Mouse (Mus musculus) thymus, adult 2 months (tissue): ENCODE data around the gene Haao. TPM values are rescaled to one million over a fixed set of nuclear protein-coding genes. Genes with fewer than 3 reads are reported as not detected.

ENCODE experiments used
- DNase-seq: peaks from one replicate; pipeline ENCODE4 v3.0.0; 2021
- H3K27ac ChIP-seq: fragments of 200-500 bp; 2 replicates; pipeline ENCODE4 v1.5.1; 2012; ENCODE audit warnings: low read length, control low read depth; ENCODE audit not compliant: control insufficient read depth, insufficient read depth
- H3K27me3 ChIP-seq: fragments of 200-500 bp; 2 replicates; pipeline ENCODE4 v1.6.1; 2012; ENCODE audit warnings: mild to moderate bottlenecking, low read length, moderate library complexity, mixed read lengths; ENCODE audit not compliant: control insufficient read depth, insufficient read depth
- H3K36me3 ChIP-seq: fragments of 200-500 bp; 2 replicates; pipeline ENCODE4 v1.6.1; 2012; ENCODE audit warnings: mild to moderate bottlenecking, low read length, moderate library complexity; ENCODE audit not compliant: control insufficient read depth, insufficient read depth
- H3K4me1 ChIP-seq: fragments of 200-500 bp; replicated peaks from 2 replicates; pipeline ENCODE4 v1.6.1; 2012; ENCODE audit warnings: low read length; ENCODE audit not compliant: control insufficient read depth, insufficient read depth
- H3K4me3 ChIP-seq: fragments of 200-500 bp; 2 replicates; pipeline ENCODE4 v1.5.1; 2012; ENCODE audit warnings: mild to moderate bottlenecking, low read length, control low read depth, moderate library complexity; ENCODE audit not compliant: control insufficient read depth, insufficient read depth
- CTCF ChIP-seq: fragments of 200-500 bp; IDR thresholded peaks from 2 replicates; pipeline ENCODE4 v1.5.1; 2012; ENCODE audit warnings: mild to moderate bottlenecking, control low read depth, low read length, moderate library complexity, borderline replicate concordance; ENCODE audit not compliant: control insufficient read depth, poor library complexity, insufficient read depth; ENCODE audit errors: extremely low read depth
- POLR2A ChIP-seq: fragments of 200-500 bp; IDR thresholded peaks from 2 replicates; pipeline ENCODE4 v1.6.1; 2012; ENCODE audit warnings: mild to moderate bottlenecking, low read length, control low read depth, moderate library complexity; ENCODE audit not compliant: control insufficient read depth, poor library complexity, insufficient read depth; ENCODE audit errors: extremely low read depth
- WGBS: fragments of 180-500 bp; shearing (Covaris S2); methylation state at CpG from one replicate; pipeline ENCODE4 v1.1.7; 2018; 5-methylcytosine and 5-hydroxymethylcytosine counted together
- polyA plus RNA-seq: library from polyadenylated mRNA; depleted of rRNA; stranded (reverse); fragments of >200 nt; gene quantifications from 2 replicates; pipeline ENCODE4 v1.2.3, GENCODE M21; 2012

The Haao gene
- polyA plus RNA-seq, 1 experiment: 10.4 TPM

GRCm38 (mm10) chr17:83881071-83881470 lies 33.3 kb upstream of the Haao start:
- H3K27me3 ChIP-seq: no peaks in the 10 kb centered on the region
- TF ChIP-seq POLR2A (no peak), CTCF (no peak)
- WGBS: 92% methylated on average over 3 of the region's 3 CpGs
- no peaks in the 10 kb centered on the region for H3K36me3 ChIP-seq
- DNase-seq: no peak
- H3K4me3 ChIP-seq: no peak overlapping the region
- H3K4me1 ChIP-seq: peaks cover 10% of the 10 kb centered on the region; the same call in 1 of the 2 replicates
- H3K27ac ChIP-seq: no peak overlapping the region

DNA sequence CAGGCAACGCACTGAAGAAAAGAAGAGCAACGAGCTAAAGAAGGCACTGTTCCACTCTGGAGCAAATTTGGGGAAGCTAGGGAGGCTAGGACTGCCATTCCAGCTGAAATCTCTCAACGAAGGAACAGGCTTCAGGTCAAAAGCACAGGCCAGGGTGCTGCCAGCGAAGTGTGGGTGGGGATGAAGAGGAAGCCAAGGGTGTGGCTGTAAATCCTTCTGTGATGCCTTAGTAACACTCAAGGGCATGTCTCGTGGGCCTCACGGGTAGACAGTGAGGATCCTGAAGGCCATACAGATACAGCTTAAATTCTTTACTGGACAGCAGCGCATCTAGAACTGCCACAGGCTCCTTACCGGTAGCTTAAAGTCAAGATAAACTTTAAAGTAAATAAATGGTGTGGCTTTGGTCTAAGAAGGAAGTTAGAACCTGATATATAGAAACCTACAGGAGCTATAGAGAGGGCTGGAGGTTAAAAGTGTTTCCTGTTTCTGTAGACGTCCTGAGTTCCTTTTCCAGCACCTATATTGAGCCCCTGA lies 32.5 kb upstream of the Haao start:
- Histone ChIP-seq H3K36me3 (no peaks in the 10 kb centered on the region), H3K4me1 (peaks cover 10% of the 10 kb centered on the region; the same call in 1 of the 2 replicates), H3K27me3 (no peaks in the 10 kb centered on the region), H3K27ac (no peak overlapping the region), H3K4me3 (no peak overlapping the region)
- DNase-seq: no peak
- TF ChIP-seq CTCF (no peak), POLR2A (no peak)
- WGBS: 44% methylated on average over 9 of the region's 9 CpGs

- H3K27ac ChIP-seq: no peak overlapping the region
- peaks cover 10% of the 10 kb centered on the region; the same call in 1 of the 2 replicates for H3K4me1 ChIP-seq
- H3K4me3 ChIP-seq: no peak overlapping the region
- TF ChIP-seq POLR2A (no peak), CTCF (no peak)
- H3K27me3 ChIP-seq: no peaks in the 10 kb centered on the region
- WGBS: 97% methylated on average over 6 of the region's 6 CpGs
- DNase-seq: no peak
- no peaks in the 10 kb centered on the region for H3K36me3 ChIP-seq
Measured at GRCm38 (mm10) chr17:83879631-83880030, 31.9 kb upstream of the Haao start.

DNA sequence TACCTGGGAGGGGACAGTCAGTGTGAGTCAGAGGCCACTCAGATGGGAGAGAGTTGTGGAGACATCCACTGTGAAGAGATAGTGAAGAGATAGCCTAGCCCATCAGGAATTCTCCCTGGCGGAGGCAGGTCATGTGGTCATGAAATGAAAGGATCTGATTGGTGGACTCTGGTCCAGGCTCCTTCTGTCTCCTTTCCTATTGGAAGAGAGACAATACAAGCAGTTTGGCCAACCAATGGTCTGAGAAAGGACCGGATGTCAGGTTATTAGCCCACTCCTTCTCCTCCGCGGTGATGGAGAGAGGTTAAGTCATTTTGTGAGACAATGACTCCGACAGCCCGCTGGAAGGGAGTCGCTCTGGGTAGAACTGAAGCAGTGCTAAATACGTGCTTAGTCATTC lies 26.8 kb upstream of the Haao start:
- DNase-seq: no peak
- no peaks in the 10 kb centered on the region for H3K36me3 ChIP-seq
- no peak overlapping the region for H3K4me3 ChIP-seq
- 96% methylated on average over 8 of the region's 8 CpGs for WGBS
- H3K27ac ChIP-seq: no peak overlapping the region
- TF ChIP-seq CTCF (no peak), POLR2A (no peak)
- no peaks in the 10 kb centered on the region for H3K27me3 ChIP-seq
- H3K4me1 ChIP-seq: no peaks in the 10 kb centered on the region

DNA sequence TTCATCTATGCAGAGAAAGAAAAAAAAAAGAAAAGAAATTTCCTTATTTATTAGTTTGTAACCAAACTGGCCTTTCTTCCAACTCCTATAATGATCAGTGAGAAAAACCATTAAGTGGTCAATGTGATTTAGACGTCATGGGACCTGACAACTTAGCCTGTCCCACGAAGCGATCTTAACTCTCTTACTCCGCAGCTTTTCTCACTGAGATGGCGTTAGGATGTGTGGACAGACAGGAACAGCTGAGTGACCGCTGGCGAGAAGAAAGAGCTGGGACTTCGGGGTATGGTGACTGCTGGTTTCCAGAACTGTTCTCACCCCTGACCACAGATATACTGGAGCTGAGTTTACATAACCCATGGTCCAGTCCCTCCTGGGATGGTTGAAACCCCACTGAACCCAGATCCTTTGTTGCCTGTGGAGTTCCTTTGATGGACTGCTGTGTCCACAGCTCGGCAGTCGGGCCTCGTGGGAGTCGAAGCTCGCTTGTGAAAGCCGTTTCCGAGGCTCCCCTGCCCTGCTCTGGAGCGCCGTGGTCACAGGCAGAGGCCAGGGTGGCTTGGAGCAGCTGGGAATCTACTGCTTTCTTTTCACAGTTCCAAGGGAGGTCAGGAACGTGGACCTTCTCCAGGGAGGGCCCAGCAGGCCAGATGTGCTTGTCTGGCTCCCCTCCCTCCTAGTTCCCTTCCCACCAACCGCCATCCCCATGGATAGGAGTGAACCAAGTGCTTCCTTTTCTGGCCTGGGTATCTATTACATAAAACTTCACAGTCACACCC lies 25.8 kb upstream of the Haao start:
- no peaks in the 10 kb centered on the region for H3K36me3 ChIP-seq
- 92% methylated on average over 19 of the region's 19 CpGs for WGBS
- no peak for TF ChIP-seq POLR2A
- TF ChIP-seq CTCF: no peak
- H3K4me1 ChIP-seq: no peaks in the 10 kb centered on the region
- DNase-seq: no peak
- no peaks in the 10 kb centered on the region for H3K27me3 ChIP-seq
- H3K4me3 ChIP-seq: no peak overlapping the region
- H3K27ac ChIP-seq: no peak overlapping the region

- no peaks in the 10 kb centered on the region for H3K27me3 ChIP-seq
- peak; percentile 82 for DNase-seq
- H3K4me3 ChIP-seq: no peak overlapping the region
- H3K27ac ChIP-seq: no peak overlapping the region
- peak; percentile 91 for TF ChIP-seq CTCF
- no peak for TF ChIP-seq POLR2A
- no peaks in the 10 kb centered on the region for H3K4me1 ChIP-seq
- H3K36me3 ChIP-seq: no peaks in the 10 kb centered on the region
- WGBS: 25% methylated on average over 14 of the region's 14 CpGs
Measured at GRCm38 (mm10) chr17:83872806-83873348, 25.1 kb upstream of the Haao start.
